ENCODE assay signal across 11 mouse cellular contexts in genomic region chr8:9188616-9189015, GRCm38 (mm10).
A peak's percentile ranks its signal among the peaks of the same experiment; 100 is the strongest.
DNase-seq lines count a peak whose midpoint lies in the region.
"Had no signal": no experiment of that assay in that cellular context is flagged by ENCODE, and none has a peak within 500 bp of the region (broad histone marks: within the 10 kb centered on the region; RNA-seq: fewer than 3 reads in every experiment).

No protein-coding gene starts in this region.

- peak; percentile 26 to 41 for DNase-seq in cerebellum, postnatal 10 days
- no peak for DNase-seq in cerebellum, adult 9-10 months
- DNase-seq in heart, postnatal 4 days: peak; percentile 15
- no peak for DNase-seq in heart, postnatal 25 days (ENCODE audit: low spot score)
- peak; percentile 33 to 39 for DNase-seq in left cerebral cortex, postnatal 14 days (ENCODE audit: low spot score in 2 of 2)
- DNase-seq in left cerebral cortex, adult 8-10 months (ENCODE audit: low spot score in 2 of 2): no peak
- DNase-seq in brain, embryonic 18.5 days (ENCODE audit: low read depth, low spot score): peak; percentile 14
- DNase-seq in ovary, adult 18-20 months (ENCODE audit: low spot score): no peak
- DNase-seq: adrenal gland, adult 2 months; cerebellum, adult 8-10 months; thymus, postnatal 14 days had no signal

- intact Hi-C loops in heart, postnatal 25 days (cut with DNase I): no loop called here
- intact Hi-C loops in left cerebral cortex, postnatal 14 days (cut with DNase I): no loop called here

Comparison
In these comparisons a context has a peak if more than half of its experiments do, and no peak if none do; other contexts are left out.
1. DNase-seq: peak in cerebellum, postnatal 10 days (2 of 2), heart, postnatal 4 days (single experiment), left cerebral cortex, postnatal 14 days (2 of 2) and brain, embryonic 18.5 days (single experiment); none in cerebellum, adult 9-10 months (single experiment), heart, postnatal 25 days (single experiment), left cerebral cortex, adult 8-10 months (0 of 2) and ovary, adult 18-20 months (single experiment).